Mouse (Mus musculus): Measurements from ENCODE around the gene Gsap. TPM values are rescaled to one million over a fixed set of nuclear protein-coding genes. Genes with fewer than 3 reads are reported as not detected.
"Not testable (repeated sequence)": the region's sequence is repeated elsewhere in the genome, so short reads cannot be mapped to it uniquely, and the experiment has no call there.

Gene Gsap
- polyA plus RNA-seq, 1 experiment from 2014 or later = 1.8 TPM

DNA sequence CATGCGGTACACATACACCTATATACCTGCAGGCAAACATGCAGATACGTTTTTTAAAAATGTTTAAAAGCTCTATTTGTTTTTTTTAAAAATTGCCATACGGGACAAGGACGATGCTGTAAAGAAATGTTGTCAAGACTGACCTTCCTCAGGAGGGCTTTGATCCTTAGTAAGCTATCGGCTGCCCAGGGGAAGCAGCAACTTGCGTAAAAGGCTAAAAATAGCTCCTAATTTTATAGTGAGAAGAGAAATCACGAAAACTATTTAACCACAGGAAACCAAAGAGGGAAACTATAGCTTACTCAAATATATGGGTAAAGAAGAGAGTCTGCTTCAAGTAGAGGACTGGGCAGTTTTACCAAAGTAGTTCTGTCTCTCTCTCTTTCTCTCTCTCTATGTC is 74.7 kb downstream of the Gsap start:
- Histone ChIP-seq H3K9ac (no peak overlapping the region), H3K9me3 (replicated peaks) (no peaks in the 10 kb centered on the region), H3K4me2 (no peak overlapping the region), H3K4me1 (replicated peaks) (0 out of 2 replicates have a peak, but pooled peaks cover 2% of the 10 kb centered on the region), H3K4me3 (no peak overlapping the region), H3K36me3 (no peaks in the 10 kb centered on the region), H3K27ac (no peak overlapping the region), H3K27me3 (no peaks in the 10 kb centered on the region)
- no peak for ATAC-seq (replicated peaks; ENCODE audit: insufficient number of reproducible peaks, insufficient read depth, low FRiP score, low read depth)
- WGBS = 58% methylated on average over 7 of the region's 7 CpGs

DNA sequence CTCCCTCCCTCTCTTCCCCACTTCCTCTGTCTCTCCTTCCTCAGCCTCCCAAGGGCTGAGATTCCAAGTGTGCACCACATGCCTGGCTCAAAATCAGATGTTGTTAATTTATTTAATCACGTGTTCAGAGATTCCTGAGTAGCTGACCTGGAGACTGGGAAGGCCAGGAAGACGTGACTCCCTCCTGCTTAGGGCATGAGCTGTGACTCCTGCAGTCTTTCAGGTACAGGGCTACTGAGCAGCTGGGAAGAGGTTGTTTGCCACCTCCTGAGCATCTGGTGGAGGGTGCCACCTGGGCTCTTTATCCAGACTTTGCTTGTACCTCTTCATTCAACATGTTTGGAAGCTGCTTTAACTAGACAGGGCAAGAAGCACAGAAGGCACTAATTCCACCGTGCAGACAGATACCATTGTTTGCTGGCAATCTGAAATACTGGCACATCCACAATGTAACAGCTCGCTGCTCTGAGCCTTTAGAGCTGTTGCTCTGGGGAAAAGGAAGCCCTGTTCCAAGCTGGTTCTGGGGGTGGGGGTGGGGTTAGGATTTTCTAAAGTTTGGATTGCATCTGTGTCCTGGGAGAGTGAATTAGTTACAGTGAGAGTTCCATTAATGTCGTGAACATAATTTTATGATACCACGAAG is 75.3 kb downstream of the Gsap start:
- no peak for ATAC-seq (replicated peaks; ENCODE audit: insufficient number of reproducible peaks, insufficient read depth, low FRiP score, low read depth)
- no peak overlapping the region for H3K4me2 ChIP-seq
- no peaks in the 10 kb centered on the region for H3K36me3 ChIP-seq
- WGBS = 48% methylated on average over 6 of the region's 6 CpGs
- H3K27me3 ChIP-seq = no peaks in the 10 kb centered on the region
- H3K4me3 ChIP-seq = no peak overlapping the region
- H3K4me1 ChIP-seq (replicated peaks) = 0 out of 2 replicates have a peak, but pooled peaks cover 2% of the 10 kb centered on the region
- no peaks in the 10 kb centered on the region for H3K9me3 ChIP-seq (replicated peaks)
- no peak overlapping the region for H3K27ac ChIP-seq
- no peak overlapping the region for H3K9ac ChIP-seq

DNA sequence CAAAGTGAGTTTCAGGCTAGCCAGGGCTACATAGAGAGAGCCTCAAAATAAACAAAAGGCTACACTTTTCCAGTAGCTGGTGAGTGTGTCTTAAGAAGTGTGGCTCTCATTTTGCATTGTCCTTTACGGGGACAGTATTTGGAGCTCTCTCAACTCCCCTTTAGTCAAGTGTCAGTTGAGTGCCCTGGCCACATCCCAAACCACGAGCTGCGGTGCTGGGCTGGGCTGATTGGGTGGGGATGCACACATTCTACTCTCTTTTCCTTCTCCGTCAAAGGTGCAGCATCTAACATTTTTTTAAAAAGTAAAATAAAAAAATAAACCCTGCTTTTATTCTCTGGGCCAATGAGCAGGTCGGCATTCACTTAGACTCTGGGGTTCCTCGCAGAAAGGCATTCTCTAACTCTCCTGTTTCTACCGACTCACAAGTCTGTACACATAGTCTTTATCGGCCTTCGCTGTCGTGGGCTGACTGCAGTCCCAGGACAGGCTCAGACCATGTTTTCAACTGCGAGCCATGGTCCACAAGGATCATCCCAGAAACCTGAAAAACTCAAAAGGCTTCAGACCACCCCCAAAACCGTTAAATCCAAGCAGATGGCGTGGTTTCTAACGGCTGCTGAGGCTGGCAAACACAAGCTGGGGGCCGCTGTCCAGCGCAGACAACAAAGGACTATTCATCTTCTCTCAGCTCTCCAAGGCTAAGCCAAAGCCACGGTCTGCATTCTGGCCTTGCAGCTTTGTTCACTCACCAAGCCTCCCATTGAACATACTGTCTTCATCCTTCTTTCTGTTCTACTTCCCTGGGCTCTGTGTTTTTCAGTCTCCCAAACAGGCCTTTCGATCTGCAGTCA is 77.4 kb downstream of the Gsap start:
- 56% methylated on average over 18 of the region's 18 CpGs for WGBS
- no peaks in the 10 kb centered on the region for H3K36me3 ChIP-seq
- no peak overlapping the region for H3K4me3 ChIP-seq
- no peaks in the 10 kb centered on the region for H3K4me1 ChIP-seq (replicated peaks)
- no peaks in the 10 kb centered on the region for H3K9me3 ChIP-seq (replicated peaks)
- no peak overlapping the region for H3K4me2 ChIP-seq
- no peak overlapping the region for H3K27ac ChIP-seq
- no peaks in the 10 kb centered on the region for H3K27me3 ChIP-seq
- H3K9ac ChIP-seq = no peak overlapping the region
- no peak for ATAC-seq (replicated peaks; ENCODE audit: insufficient number of reproducible peaks, insufficient read depth, low FRiP score, low read depth)

DNA sequence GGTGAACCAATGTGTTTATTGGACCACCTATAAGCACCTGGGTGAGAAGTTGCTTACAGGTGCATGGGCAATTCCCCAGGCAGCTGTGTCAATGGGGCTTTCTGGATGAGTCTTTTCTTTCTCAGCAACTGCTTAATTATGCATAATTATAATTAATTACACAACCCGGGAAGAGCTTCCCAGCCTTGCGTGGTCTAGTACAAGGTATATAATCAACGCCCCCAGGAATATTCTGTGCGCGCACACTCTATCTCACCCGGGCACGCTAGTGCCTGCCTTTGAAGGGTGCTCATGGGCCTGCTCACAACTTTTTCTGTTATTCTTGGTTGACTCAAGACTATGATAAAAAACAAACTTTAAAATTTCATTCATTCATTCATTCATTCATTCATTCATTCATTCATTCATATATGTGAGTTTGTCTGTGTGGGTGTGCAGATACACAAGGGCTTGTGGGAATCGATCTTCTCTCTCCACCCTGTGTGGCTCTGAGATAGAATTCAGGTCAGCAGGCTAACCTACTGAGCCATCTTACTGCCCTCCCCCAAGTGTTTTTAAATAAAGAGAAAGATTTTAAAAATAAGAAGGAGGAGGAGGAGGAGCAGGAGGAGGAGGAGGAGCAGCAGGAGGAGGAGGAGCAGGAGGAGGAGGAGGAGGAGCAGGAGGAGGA is 78.4 kb downstream of the Gsap start:
- no peak overlapping the region for H3K27ac ChIP-seq
- no peaks in the 10 kb centered on the region for H3K4me1 ChIP-seq (replicated peaks)
- 88% methylated on average over 8 of the region's 8 CpGs for WGBS
- no peaks in the 10 kb centered on the region for H3K9me3 ChIP-seq (replicated peaks)
- no peak for ATAC-seq (replicated peaks; ENCODE audit: insufficient number of reproducible peaks, insufficient read depth, low FRiP score, low read depth)
- no peak overlapping the region for H3K9ac ChIP-seq
- H3K4me3 ChIP-seq = no peak overlapping the region
- H3K4me2 ChIP-seq = no peak overlapping the region
- H3K36me3 ChIP-seq = no peaks in the 10 kb centered on the region
- H3K27me3 ChIP-seq = no peaks in the 10 kb centered on the region

DNA sequence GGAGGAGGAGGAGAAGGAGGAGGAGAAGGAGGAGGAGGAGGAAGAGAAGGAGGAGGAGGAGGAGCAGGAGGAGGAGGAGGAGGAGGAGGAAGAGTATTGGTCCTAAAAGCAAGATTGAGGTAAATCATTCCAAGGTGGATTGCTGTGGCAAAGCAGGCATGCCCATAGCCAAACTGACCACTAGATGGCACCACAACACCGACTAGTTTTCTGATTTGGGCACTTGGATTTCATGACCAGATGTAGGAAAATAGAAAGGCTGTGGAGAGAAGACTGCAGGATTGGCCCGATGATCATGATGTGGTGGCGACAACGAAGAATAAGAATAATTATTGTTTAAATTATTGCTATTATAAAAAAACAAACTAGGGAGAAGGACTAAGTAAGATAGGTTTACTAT is 79.0 kb downstream of the Gsap start:
- no peak overlapping the region for H3K27ac ChIP-seq
- whole genome bisulfite sequencing = 24% methylated on average over 4 of the region's 4 CpGs

DNA sequence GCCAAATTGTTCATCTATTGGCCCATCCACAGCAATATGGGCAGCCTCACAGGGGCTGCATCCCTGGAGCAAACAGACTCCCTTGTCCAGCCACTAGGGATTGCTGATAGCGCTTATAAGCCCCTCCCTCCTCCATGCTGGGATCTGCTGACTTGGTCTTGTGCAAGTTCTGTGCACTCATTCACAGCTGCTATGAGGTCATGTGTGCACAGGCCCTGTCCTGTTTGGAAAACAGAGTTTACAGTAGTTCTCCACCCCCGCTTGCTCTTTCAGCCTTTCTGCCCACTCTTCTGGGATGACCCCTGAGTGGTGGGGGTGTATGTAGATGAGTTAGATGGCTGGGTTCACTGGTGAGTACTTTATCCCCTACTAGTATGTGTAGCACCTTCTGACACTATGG is 81.0 kb downstream of the Gsap start:
- Histone ChIP-seq H3K36me3 (no peaks in the 10 kb centered on the region), H3K4me1 (replicated peaks) (peaks cover 5% of the 10 kb centered on the region), H3K4me3 (no peak overlapping the region), H3K27me3 (no peaks in the 10 kb centered on the region), H3K9me3 (replicated peaks) (no peaks in the 10 kb centered on the region), H3K4me2 (no peak overlapping the region), H3K9ac (no peak overlapping the region), H3K27ac (no peak overlapping the region)
- 72% methylated on average over 2 of the region's 2 CpGs for WGBS
- ATAC-seq (replicated peaks; ENCODE audit: insufficient number of reproducible peaks, insufficient read depth, low FRiP score, low read depth) = 0 out of 2 replicates have a peak, but pooled peaks have one; percentile 14

More for the DNA sequence above, 79.0 kb downstream of the Gsap start:
- no peaks in the 10 kb centered on the region for H3K36me3 ChIP-seq
- no peak overlapping the region for H3K9ac ChIP-seq
- H3K9me3 ChIP-seq (replicated peaks) = no peaks in the 10 kb centered on the region
- no peak overlapping the region for H3K4me2 ChIP-seq
- H3K27me3 ChIP-seq = no peaks in the 10 kb centered on the region
- H3K4me3 ChIP-seq = no peak overlapping the region
- H3K4me1 ChIP-seq (replicated peaks) = no peaks in the 10 kb centered on the region
- ATAC-seq (replicated peaks; ENCODE audit: insufficient number of reproducible peaks, insufficient read depth, low FRiP score, low read depth) = no peak

DNA sequence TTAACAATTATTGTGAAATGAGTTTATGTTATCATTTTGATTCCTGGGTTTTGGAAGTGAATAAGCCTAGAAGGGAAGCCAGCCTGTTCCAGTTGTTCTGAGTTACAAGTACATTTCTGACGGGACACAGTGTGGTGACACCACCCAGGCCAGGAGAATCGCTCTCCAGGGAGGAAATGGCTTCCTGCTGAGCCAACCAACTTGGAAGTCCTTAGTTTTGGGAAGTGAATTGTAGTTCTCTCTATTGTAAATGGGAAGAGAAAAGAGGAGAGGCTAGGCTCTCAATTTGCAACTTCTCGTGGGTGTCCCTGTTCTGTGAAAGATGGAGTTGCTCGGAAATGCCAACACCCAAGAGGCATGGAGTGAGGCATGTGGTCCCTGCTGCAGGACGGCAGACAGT is 83.4 kb downstream of the Gsap start:
- ATAC-seq (replicated peaks; ENCODE audit: insufficient number of reproducible peaks, insufficient read depth, low FRiP score, low read depth) = no peak
- Histone ChIP-seq H3K4me2 (no peak overlapping the region), H3K4me1 (replicated peaks) (peaks cover 5% of the 10 kb centered on the region), H3K9ac (no peak overlapping the region), H3K4me3 (no peak overlapping the region), H3K27ac (no peak overlapping the region), H3K9me3 (replicated peaks) (no peaks in the 10 kb centered on the region), H3K27me3 (no peaks in the 10 kb centered on the region), H3K36me3 (no peaks in the 10 kb centered on the region)
- 65% methylated on average over 5 of the region's 5 CpGs for WGBS

DNA sequence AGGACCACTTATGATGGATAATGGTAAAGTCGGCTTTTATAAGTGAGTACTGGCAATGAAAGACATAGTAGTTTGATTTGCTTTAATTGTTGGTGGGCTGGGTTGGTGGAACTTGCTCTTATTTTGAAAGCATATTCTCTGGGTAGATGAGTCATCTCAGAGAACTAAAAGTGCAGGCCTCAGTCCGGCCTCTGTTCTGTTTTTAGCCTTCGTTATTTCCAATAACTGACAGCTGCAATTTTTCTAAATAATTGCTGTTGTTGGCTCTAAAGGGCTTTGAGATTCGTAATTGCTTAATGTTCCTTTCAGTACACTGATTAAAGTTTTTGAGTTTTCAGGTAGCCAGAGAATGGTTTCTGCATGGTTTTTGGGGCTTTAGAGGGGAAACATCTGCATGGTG is 84.7 kb downstream of the Gsap start:
- Histone ChIP-seq H3K4me3 (no peak overlapping the region), H3K4me2 (no peak overlapping the region)
- 51% methylated on average over 4 of the region's 4 CpGs for WGBS

DNA sequence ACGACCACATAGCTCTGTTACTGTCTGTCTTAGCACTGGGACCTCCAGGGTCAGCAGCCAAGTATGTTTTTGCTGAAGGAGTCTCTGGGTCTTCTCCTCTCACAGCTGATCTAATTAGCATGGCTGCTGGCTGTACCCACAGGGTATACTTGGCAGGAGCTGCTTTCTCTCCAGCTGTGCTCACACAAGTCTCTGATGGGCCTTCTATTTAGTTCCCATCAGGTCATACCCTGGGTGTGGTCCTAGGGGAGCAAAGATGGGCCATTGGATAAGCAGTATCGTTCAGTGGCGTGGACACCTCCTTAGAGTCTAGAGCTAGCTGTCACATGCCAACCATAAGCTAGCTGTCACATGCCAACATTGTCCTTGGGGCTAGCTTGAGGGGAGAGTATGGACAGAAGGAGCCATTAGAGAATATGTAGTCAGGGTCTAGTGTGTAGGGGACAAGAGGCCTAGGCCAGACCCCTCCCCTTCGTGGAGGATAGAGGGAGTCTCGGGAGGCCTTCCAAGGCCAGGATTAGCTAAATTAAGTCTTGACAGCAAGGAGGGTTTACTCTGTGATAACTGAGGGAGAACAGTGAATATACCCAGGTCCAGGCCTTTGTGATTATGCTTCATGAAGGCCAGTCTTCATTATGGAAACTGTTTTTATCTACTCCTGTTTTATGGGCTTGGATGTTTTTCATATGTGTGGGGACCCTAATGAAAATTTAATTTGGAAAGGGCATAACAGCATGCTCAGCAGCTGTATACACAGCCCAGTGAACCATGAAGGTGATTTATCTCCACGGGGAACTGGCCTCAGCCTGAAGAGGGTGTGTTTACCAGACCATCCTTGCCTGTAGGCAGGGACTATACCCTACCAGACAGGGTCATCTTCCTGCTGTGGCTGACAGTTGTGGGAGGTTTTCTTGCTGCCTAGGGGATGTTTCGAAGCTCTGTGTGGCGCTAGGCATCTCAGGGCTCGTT is 85.6 kb downstream of the Gsap start:
- no peaks in the 10 kb centered on the region for H3K9me3 ChIP-seq (replicated peaks)
- H3K4me3 ChIP-seq = no peak overlapping the region
- no peaks in the 10 kb centered on the region for H3K27me3 ChIP-seq
- H3K4me2 ChIP-seq = no peak overlapping the region
- H3K9ac ChIP-seq = no peak overlapping the region
- WGBS = 66% methylated on average over 9 of the region's 9 CpGs
- H3K27ac ChIP-seq = no peak overlapping the region
- peaks cover 5% of the 10 kb centered on the region for H3K4me1 ChIP-seq (replicated peaks)
- ATAC-seq (replicated peaks; ENCODE audit: insufficient number of reproducible peaks, insufficient read depth, low FRiP score, low read depth) = no peak
- no peaks in the 10 kb centered on the region for H3K36me3 ChIP-seq

More for the DNA sequence above, 84.7 kb downstream of the Gsap start:
- no peak overlapping the region for H3K9ac ChIP-seq
- no peak overlapping the region for H3K27ac ChIP-seq
- H3K27me3 ChIP-seq = no peaks in the 10 kb centered on the region
- H3K4me1 ChIP-seq (replicated peaks) = peaks cover 5% of the 10 kb centered on the region
- H3K36me3 ChIP-seq = no peaks in the 10 kb centered on the region
- no peak for ATAC-seq (replicated peaks; ENCODE audit: insufficient number of reproducible peaks, insufficient read depth, low FRiP score, low read depth)
- no peaks in the 10 kb centered on the region for H3K9me3 ChIP-seq (replicated peaks)

DNA sequence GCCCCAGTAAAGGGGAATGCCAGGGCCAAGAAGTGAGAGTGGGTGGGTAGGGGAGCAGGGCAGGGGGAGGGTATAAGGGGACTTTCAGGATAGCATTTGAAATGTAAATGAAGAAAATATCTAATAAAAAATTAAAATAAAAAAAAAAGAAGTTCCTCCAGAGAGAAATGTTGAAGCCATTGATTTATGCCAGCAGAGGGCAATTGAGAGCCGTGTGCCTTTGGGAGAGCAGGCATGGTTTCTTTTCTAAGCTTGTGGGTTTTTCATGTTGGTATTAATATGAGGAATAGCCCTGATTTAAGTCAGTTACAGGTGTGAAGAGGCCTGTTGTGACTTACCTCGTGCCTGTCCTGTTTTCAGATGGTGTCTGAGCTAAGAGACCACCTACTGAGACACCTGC is 91.6 kb downstream of the Gsap start:
- 49% methylated on average over 2 of the region's 2 CpGs for WGBS

More for the DNA sequence above, 91.6 kb downstream of the Gsap start:
- H3K9me3 ChIP-seq (replicated peaks); H3K4me3 ChIP-seq; H3K27ac ChIP-seq; H3K36me3 ChIP-seq; H3K27me3 ChIP-seq; H3K4me2 ChIP-seq; H3K4me1 ChIP-seq (replicated peaks); H3K9ac ChIP-seq; ATAC-seq (replicated peaks; ENCODE audit: insufficient number of reproducible peaks, insufficient read depth, low FRiP score, low read depth): not testable (repeated sequence)

Measured in heart, embryonic 15.5 days (tissue).